Mouse (Mus musculus): Measurements from ENCODE around the gene Scrn2.

- TF ChIP-seq CTCF (IDR thresholded peaks at IDR 0.05; ENCODE audit: low read depth) (no peak), EP300 (optimal IDR thresholded peaks at IDR 0.05) (no peak)
Observed at GRCm38 (mm10) chr11:97052219-97052646, 22.5 kb downstream of the Scrn2 start.
